Mouse (Mus musculus) gastrocnemius, postnatal 36 days (tissue): ENCODE data around the gene Gbf1. TPM values are rescaled to one million over a fixed set of nuclear protein-coding genes. Genes with fewer than 3 reads are reported as not detected.

Experiments
- DNase-seq, 2 experiments: peaks; one replicate each; pipeline ENCODE4 v3.0.0; 2022
- intact Hi-C: fragments of 180-260 bp; cut with DNase I; formaldehyde crosslinking; loops from one replicate; pipeline ENCODE4 v1.15.1; 2025
- total RNA-seq, 2 experiments: library from RNA; stranded (reverse); gene quantifications; 2 replicates each; pipeline ENCODE4 v1.2.3; 2021

Gene Gbf1
- total RNA-seq, 2 experiments from 2014 or later = 42.9 to 48.0 TPM

GRCm38 (mm10) chr19:46287566-46287965, 135.3 kb downstream of the Gbf1 start:
- no peak for DNase-seq
- intact Hi-C loops = no loop called here

DNA sequence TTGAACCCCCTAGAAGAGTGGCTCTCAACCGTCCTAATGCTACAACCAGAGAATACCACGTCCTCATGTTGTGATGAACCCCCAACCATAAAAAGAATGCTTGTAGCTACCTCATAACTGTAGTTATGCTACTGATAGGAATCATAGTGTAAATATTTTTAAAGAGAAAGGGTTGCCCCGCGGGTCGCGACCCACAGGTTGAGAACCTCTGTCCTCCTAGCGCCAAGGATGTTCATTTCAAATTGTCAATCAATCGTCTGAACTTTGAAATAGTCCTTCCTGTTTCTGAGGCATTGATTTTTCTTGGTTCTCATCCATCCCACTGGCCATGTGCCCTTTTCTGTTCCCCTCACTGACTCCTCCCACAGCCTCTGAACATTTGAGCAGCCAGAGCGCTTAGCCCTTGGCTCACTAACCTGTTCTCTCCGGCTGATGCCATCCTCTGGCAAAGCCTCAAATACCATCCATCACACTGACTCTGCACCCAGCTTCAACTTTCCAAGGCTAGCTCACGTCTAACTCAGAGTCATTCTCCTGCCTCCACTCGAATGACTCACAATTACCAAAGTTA, 138.3 kb downstream of the Gbf1 start:
- no peak for DNase-seq
- intact Hi-C loops = no loop called here

- intact Hi-C loops = no loop called here
These were observed 144.6 kb downstream of the Gbf1 start for GRCm38 (mm10) chr19:46296938-46297337.

DNA sequence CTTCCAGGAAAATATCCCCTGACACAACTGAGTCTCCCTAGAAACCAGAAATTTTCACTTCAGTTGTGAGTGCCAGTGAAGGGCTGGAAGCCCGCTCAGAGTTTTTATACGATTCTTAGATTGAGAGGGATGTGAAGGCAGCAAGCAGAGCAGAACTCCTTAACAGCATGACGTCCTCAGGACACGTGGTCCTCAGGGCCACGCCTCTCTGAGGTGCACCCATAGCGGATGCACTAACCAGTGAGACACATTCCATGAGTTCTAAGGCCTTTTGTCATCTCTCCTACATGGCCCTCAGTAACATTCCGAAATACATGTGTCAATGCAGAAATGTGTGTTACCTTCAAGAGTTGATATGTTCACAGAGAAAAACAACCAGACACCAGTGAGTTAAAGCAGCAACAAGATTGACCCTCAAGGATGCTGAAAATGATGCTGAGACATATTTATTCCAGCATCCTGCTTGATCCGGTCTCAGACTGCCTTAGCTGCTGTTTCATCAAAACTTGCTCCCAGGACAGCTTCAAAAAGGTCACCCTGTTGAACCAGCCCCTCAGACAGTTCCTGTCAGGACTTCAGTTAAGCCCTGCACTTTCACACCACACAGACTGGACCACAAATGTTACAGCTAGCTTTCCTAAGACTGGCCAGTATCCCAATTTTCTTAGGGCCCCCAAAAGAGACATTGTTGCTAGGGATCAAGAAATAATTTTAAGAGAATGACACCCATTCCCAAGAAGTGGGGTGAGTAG, 148.2 kb downstream of the Gbf1 start:
- intact Hi-C loops = no loop called here
- DNase-seq = no peak

More at GRCm38 (mm10) chr19:46296938-46297337, 144.6 kb downstream of the Gbf1 start:
- no peak for DNase-seq

GRCm38 (mm10) chr19:46302551-46302950, 150.2 kb downstream of the Gbf1 start:
- intact Hi-C loops = no loop called here
- DNase-seq = no peak

DNA sequence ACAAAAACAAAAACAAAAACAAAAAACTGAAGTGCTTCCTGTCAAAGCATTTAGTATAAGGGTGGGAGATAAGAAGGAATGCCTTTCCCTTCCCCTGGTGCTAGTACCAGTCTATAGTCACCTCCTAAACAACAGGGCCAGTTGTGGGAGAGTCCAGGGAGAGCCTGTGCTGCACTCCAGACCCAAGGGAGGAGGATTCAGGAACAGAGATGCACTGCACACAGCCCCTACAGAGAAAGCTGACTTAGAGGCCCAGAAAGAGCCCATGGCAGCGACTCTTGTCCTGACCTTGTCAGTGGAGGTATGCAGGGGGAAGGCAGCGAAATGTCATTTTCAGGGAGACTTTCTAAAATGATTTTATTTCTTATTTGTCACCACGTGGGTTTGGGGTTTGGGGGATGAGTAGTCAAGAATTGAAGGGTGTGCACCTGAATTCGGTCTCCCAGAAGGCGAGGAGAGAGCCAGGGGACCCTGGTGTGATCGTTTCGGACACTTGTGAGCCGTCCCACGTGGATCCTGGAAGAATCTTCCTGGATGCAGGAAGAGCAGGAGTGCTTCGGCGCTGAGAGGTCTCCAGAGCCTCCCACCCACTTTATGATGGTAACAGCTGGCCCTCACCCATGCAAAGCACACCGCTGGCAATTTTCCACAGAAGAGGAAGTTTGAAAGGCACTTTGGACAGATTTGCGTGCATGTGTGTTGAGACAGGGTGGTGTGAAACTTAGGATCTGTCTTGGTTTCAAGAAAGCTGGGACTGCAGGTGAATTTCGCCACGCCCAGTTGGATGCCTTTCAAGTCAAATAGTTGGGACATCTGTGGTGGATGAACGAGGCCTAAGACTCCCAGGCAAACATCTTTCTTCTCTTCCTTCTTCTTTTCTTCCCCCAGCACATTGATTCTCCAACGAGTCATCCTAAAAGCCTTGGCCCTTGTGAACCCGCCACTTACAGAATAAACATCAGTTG, 151.2 kb downstream of the Gbf1 start:
- no peak for DNase-seq
- intact Hi-C loops = no loop called here

- intact Hi-C loops = no loop called here
- DNase-seq = peak; percentile 91
These were observed 152.0 kb downstream of the Gbf1 start, which contains the start of gene Nfkb2 for GRCm38 (mm10) chr19:46304216-46304841. Gene Nfkb2 (plus strand): TSS chr19:46304320.

DNA sequence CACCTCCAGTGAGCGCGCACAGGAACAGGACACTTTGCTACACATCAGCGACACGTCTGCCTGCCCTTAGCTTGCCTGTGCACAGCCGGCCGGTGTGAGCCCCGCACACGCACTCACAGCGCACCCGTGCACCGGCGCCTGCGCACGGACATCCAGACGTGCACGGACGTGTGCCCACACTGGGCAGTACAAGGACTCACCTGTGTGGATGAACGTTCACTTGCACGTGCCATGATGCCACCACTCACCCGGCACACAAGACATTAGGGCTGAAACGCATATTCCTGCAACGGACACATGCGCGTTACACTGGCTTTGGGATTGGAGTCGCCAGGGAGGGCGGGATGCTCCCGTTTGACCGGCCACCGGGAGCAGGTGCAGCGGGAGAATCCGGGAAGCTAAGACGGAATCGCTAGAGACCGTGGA, 152.6 kb downstream of the Gbf1 start:
- DNase-seq = no peak
- intact Hi-C loops = loop anchor here (5.0 kb wide), 1 partner anchor 218 kb away; no protein-coding TSS in a partner anchor

- intact Hi-C loops = loop anchor here (5.0 kb wide), 1 partner anchor 218 kb away; no protein-coding TSS in a partner anchor
These were observed 153.3 kb downstream of the Gbf1 start for GRCm38 (mm10) chr19:46305432-46306267.

DNA sequence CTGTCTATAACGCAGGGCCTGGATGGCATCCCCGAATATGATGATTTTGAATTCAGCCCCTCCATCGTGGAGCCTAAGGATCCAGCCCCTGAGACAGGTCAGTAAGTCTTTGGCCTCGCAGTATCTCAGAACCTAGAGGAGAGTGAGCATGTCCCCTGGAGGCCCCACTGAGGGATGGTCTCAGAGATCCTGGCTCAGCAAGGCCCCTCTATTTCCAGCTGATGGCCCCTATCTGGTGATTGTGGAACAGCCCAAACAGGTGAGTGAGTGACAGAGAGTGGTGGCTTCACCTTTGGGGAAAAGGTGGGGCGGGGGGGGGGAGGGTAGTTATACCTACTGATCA, 153.9 kb downstream of the Gbf1 start:
- no peak for DNase-seq
- intact Hi-C loops = loop anchor here (5.0 kb wide), 1 partner anchor 219 kb away; no protein-coding TSS in a partner anchor

More at GRCm38 (mm10) chr19:46305432-46306267, 153.3 kb downstream of the Gbf1 start:
- peak; percentile 84 to 85 for DNase-seq

- intact Hi-C loops = loop anchor here (5.0 kb wide), 1 partner anchor 220 kb away; no protein-coding TSS in a partner anchor
- no peak for DNase-seq
These were observed 154.5 kb downstream of the Gbf1 start for GRCm38 (mm10) chr19:46306751-46307289.

GRCm38 (mm10) chr19:46307781-46308180, 155.5 kb downstream of the Gbf1 start:
- intact Hi-C loops = loop anchor here (5.0 kb wide), 1 partner anchor 220 kb away; no protein-coding TSS in a partner anchor
- DNase-seq = no peak

- intact Hi-C loops = loop anchor here (5.0 kb wide), 1 partner anchor 221 kb away; no protein-coding TSS in a partner anchor
- DNase-seq = no peak
These were observed 156.0 kb downstream of the Gbf1 start for GRCm38 (mm10) chr19:46308303-46308702.

GRCm38 (mm10) chr19:46308706-46309435, 156.6 kb downstream of the Gbf1 start:
- peak; percentile 76 to 78 for DNase-seq
- intact Hi-C loops = loop anchor here (5.0 kb wide), 1 partner anchor 222 kb away; no protein-coding TSS in a partner anchor

DNA sequence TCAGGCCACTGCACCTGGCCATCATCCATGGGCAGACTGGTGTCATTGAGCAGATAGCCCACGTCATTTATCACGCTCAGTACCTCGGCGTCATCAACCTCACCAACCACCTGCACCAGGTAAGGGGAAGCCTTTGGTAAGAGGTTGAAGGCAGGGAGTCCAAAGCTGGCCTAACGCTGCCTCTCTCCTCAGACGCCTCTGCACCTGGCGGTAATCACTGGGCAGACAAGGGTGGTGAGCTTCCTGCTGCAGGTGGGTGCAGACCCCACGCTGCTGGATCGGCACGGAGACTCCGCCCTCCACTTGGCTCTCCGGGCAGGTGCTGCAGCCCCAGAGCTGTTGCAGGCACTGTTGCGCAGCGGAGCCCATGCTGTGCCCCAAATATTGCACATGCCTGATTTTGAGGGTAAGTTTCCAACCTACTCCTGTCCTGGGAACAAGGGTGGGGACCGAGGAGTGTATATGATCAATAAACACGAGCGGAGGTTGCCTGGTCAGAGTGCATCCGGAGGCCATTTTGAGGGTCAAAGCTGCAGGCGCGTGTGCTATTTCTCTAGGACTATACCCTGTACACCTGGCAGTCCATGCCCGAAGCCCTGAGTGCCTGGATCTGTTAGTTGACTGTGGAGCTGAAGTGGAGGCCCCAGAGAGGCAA, 157.5 kb downstream of the Gbf1 start:
- no peak for DNase-seq
- intact Hi-C loops = loop anchor here (2.0 to 5.0 kb wide), 2 partner anchors 17 to 222 kb away; partner anchors contain the start of gene Psd

GRCm38 (mm10) chr19:46310312-46310865, 158.1 kb downstream of the Gbf1 start:
- DNase-seq = no peak
- intact Hi-C loops = loop anchor here (2.0 kb wide), 1 partner anchor 16 kb away; the partner anchor contains the start of gene Psd

- intact Hi-C loops = loop anchor here (2.0 kb wide), 1 partner anchor 15 kb away; the partner anchor contains the start of gene Psd
- peak in 1 of 2 experiments; percentile 8 for DNase-seq
These were observed 159.0 kb downstream of the Gbf1 start for GRCm38 (mm10) chr19:46311341-46311740.
